Mouse (Mus musculus): ENCODE results near the gene Arhgap17.

DNA sequence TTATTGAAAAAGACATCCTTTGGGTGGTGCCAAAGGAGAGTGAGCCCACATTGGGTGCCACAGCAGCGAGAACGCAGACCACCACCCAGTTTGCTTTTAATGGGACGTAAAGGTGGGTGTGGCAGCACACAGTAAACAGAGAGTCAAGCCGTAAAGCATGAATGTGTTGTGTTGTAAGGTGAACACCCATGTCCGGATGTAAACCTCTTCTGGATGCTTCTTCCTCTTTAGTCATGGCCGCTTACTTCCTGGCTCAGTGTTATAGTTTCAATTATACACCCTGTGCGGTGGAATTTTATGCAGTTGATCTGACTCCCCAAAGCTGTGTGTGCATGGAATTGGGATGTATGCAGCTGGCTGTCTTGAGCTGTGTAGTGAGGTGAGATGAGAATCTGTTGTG is 127.5 kb downstream of the Arhgap17 start:
- TF ChIP-seq NRF1 (IDR thresholded peaks at IDR 0.05; ENCODE audit: insufficient read depth, low read depth, low read length, poor library complexity, severe bottlenecking) (no peak), MYC (IDR thresholded peaks at IDR 0.05; ENCODE audit: low read depth, low read length) (no peak), TCF12 (IDR thresholded peaks at IDR 0.05; ENCODE audit: low read depth, low read length) (no peak), POLR2A (IDR thresholded peaks at IDR 0.05; ENCODE audit: control insufficient read depth in 1 of 2, insufficient read depth in 1 of 2, low read depth in 1 of 2, low read length in 2 of 2, poor library complexity in 1 of 2) (no peak), GATA1 (IDR thresholded peaks at IDR 0.05; ENCODE audit: low read depth, low read length) (no peak), SIN3A (IDR thresholded peaks at IDR 0.05; ENCODE audit: low read length) (no peak), MAX (IDR thresholded peaks at IDR 0.05; ENCODE audit: low read length) (no peak), ZC3H11A (IDR thresholded peaks at IDR 0.05; ENCODE audit: low read depth, low read length) (no peak)
